Mouse (Mus musculus): ENCODE measurements at regions not wholly inside any gene's neighbourhood (a gene's known extent, or its start where the extent isn't known, plus 50 kb on each side); places are given as distances from the start of the nearest gene placed in this dataset.
"Not testable (repeated sequence)": the region's sequence is repeated elsewhere in the genome, so short reads cannot be mapped to it uniquely, and the experiment has no call there.

- in situ Hi-C loops (cut with MboI, MseI): loop anchor here (10.0 kb wide), 2 partner anchors 113 to 1337 kb away; no protein-coding TSS in a partner anchor
These were observed 167.9 kb upstream of the Frmd6 start for GRCm38 (mm10) chr12:70657493-70657810.

- in situ Hi-C loops (cut with MboI, MseI): loop anchor here (10.0 kb wide), 2 partner anchors 113 to 1337 kb away; no protein-coding TSS in a partner anchor
These were observed 167.2 kb upstream of the Frmd6 start for GRCm38 (mm10) chr12:70658106-70658505.

- in situ Hi-C loops (cut with MboI, MseI): no loop called here
These were observed 164.9 kb upstream of the Frmd6 start for GRCm38 (mm10) chr12:70660388-70660787.

- in situ Hi-C loops (cut with MboI, MseI): not testable (repeated sequence)
These were observed 157.2 kb upstream of the Frmd6 start for GRCm38 (mm10) chr12:70668158-70668557.

GRCm38 (mm10) chr12:70672115-70672514, 153.2 kb upstream of the Frmd6 start:
- in situ Hi-C loops (cut with MboI, MseI): no loop called here

GRCm38 (mm10) chr12:70673188-70673587, 152.1 kb upstream of the Frmd6 start:
- in situ Hi-C loops (cut with MboI, MseI): no loop called here

GRCm38 (mm10) chr12:70674144-70674543, 151.2 kb upstream of the Frmd6 start:
- in situ Hi-C loops (cut with MboI, MseI): no loop called here

- in situ Hi-C loops (cut with MboI, MseI): no loop called here
These were observed 149.5 kb upstream of the Frmd6 start for GRCm38 (mm10) chr12:70675846-70676245.

GRCm38 (mm10) chr12:70679701-70680425, 145.5 kb upstream of the Frmd6 start:
- in situ Hi-C loops (cut with MboI, MseI): no loop called here

GRCm38 (mm10) chr12:70681407-70681990, 143.8 kb upstream of the Frmd6 start:
- in situ Hi-C loops (cut with MboI, MseI): no loop called here

GRCm38 (mm10) chr12:70684354-70684753, 141.0 kb upstream of the Frmd6 start:
- in situ Hi-C loops (cut with MboI, MseI): no loop called here

GRCm38 (mm10) chr12:70685432-70685831, 139.9 kb upstream of the Frmd6 start:
- in situ Hi-C loops (cut with MboI, MseI): no loop called here

GRCm38 (mm10) chr12:70686337-70686736, 139.0 kb upstream of the Frmd6 start:
- in situ Hi-C loops (cut with MboI, MseI): no loop called here

- in situ Hi-C loops (cut with MboI, MseI): no loop called here
These were observed 138.3 kb upstream of the Frmd6 start for GRCm38 (mm10) chr12:70686971-70687370.

GRCm38 (mm10) chr12:70695162-70695561, 130.2 kb upstream of the Frmd6 start:
- in situ Hi-C loops (cut with MboI, MseI): no loop called here

GRCm38 (mm10) chr12:70696256-70696655, 129.1 kb upstream of the Frmd6 start:
- in situ Hi-C loops (cut with MboI, MseI): no loop called here

- in situ Hi-C loops (cut with MboI, MseI): no loop called here
These were observed 126.8 kb upstream of the Frmd6 start for GRCm38 (mm10) chr12:70698466-70698865.

GRCm38 (mm10) chr12:70702473-70702872, 122.8 kb upstream of the Frmd6 start:
- in situ Hi-C loops (cut with MboI, MseI): no loop called here

- in situ Hi-C loops (cut with MboI, MseI): no loop called here
These were observed 118.3 kb upstream of the Frmd6 start for GRCm38 (mm10) chr12:70706806-70707628.

- in situ Hi-C loops (cut with MboI, MseI): no loop called here
These were observed 117.6 kb upstream of the Frmd6 start for GRCm38 (mm10) chr12:70707629-70708289.

GRCm38 (mm10) chr12:70708290-70708668, 117.0 kb upstream of the Frmd6 start:
- in situ Hi-C loops (cut with MboI, MseI): no loop called here

GRCm38 (mm10) chr12:70710311-70710710, 115.0 kb upstream of the Frmd6 start:
- in situ Hi-C loops (cut with MboI, MseI): no loop called here
